Mouse (Mus musculus): ENCODE data around the gene Nap1l5.
"Not testable (repeated sequence)": the region's sequence is repeated elsewhere in the genome, so short reads cannot be mapped to it uniquely, and the experiment has no call there.

The Nap1l5 gene

GRCm38 (mm10) chr6:58904551-58904950, 2.3 kb downstream of the Nap1l5 start:
- no peak for DNase-seq (ENCODE audit: low spot score)

GRCm38 (mm10) chr6:58903171-58903570, 3.7 kb downstream of the Nap1l5 start:
- DNase-seq (ENCODE audit: low spot score): no peak

- DNase-seq (ENCODE audit: low spot score): no peak
These were observed 6.3 kb downstream of the Nap1l5 start for GRCm38 (mm10) chr6:58900536-58900935.

GRCm38 (mm10) chr6:58899076-58899475, 7.8 kb downstream of the Nap1l5 start:
- no peak for DNase-seq (ENCODE audit: low spot score)

GRCm38 (mm10) chr6:58896648-58897047, 10.2 kb downstream of the Nap1l5 start:
- no peak for DNase-seq (ENCODE audit: low spot score)

GRCm38 (mm10) chr6:58894994-58895393, 11.9 kb downstream of the Nap1l5 start:
- DNase-seq (ENCODE audit: low spot score): no peak

GRCm38 (mm10) chr6:58893307-58893706, 13.6 kb downstream of the Nap1l5 start:
- no peak for DNase-seq (ENCODE audit: low spot score)

GRCm38 (mm10) chr6:58889917-58890316, 17.0 kb downstream of the Nap1l5 start:
- DNase-seq (ENCODE audit: low spot score): no peak

GRCm38 (mm10) chr6:58882271-58882670, 24.6 kb downstream of the Nap1l5 start:
- DNase-seq (ENCODE audit: low spot score): peak; percentile 21

GRCm38 (mm10) chr6:58881363-58881762, 25.5 kb downstream of the Nap1l5 start:
- DNase-seq (ENCODE audit: low spot score): peak; percentile 44

GRCm38 (mm10) chr6:58880861-58881260, 26.0 kb downstream of the Nap1l5 start:
- no peak for DNase-seq (ENCODE audit: low spot score)

GRCm38 (mm10) chr6:58879987-58880386, 26.9 kb downstream of the Nap1l5 start:
- no peak for DNase-seq (ENCODE audit: low spot score)

GRCm38 (mm10) chr6:58879572-58879971, 27.3 kb downstream of the Nap1l5 start:
- no peak for DNase-seq (ENCODE audit: low spot score)

- DNase-seq (ENCODE audit: low spot score): not testable (repeated sequence)
These were observed 39.0 kb downstream of the Nap1l5 start for GRCm38 (mm10) chr6:58867858-58868257.

- no peak for DNase-seq (ENCODE audit: low spot score)
These were observed 43.1 kb downstream of the Nap1l5 start for GRCm38 (mm10) chr6:58863631-58864235.

GRCm38 (mm10) chr6:58862446-58862993, 44.4 kb downstream of the Nap1l5 start:
- peak; percentile 70 for DNase-seq (ENCODE audit: low spot score)

- no peak for DNase-seq (ENCODE audit: low spot score)
These were observed 47.4 kb downstream of the Nap1l5 start for GRCm38 (mm10) chr6:58859517-58859916.

GRCm38 (mm10) chr6:58856494-58856893, 50.4 kb downstream of the Nap1l5 start:
- DNase-seq (ENCODE audit: low spot score): no peak

- DNase-seq (ENCODE audit: low spot score): no peak
These were observed 51.1 kb downstream of the Nap1l5 start for GRCm38 (mm10) chr6:58855676-58856367.
